Mouse (Mus musculus) MEL (cell line): ENCODE measurements around the gene Syt16. TPM values are rescaled to one million over a fixed set of nuclear protein-coding genes. Genes with fewer than 3 reads are reported as not detected.

Experiments used
- DNase-seq: peaks from one replicate; pipeline ENCODE4 v3.0.0; 2011; ENCODE audit warnings: low read depth, low spot score
- H3K27ac ChIP-seq: 2 replicates; pipeline ENCODE4 v1.5.1; 2012; ENCODE audit warnings: low read depth, mild to moderate bottlenecking, control low read depth, low read length, moderate library complexity; ENCODE audit not compliant: control insufficient read depth
- H3K27me3 ChIP-seq, 2 experiments: fragments of 150-350 bp in 1 of 2; sonication (generic) in 1 of 2; 2 replicates each; pipeline ENCODE4 v1.6.1; 2012; ENCODE audit warnings: low read length in 2 of 2, mild to moderate bottlenecking in 2 of 2, improper control_type of control experiment in 1 of 2, moderate library complexity in 1 of 2; ENCODE audit not compliant: insufficient read depth in 2 of 2, control insufficient read depth in 1 of 2
- H3K36me3 ChIP-seq, 2 experiments: 2 replicates each; pipeline ENCODE4 v1.6.1; 2012 to 2014; ENCODE audit warnings: low read length in 2 of 2, improper control_type of control experiment in 1 of 2, inconsistent platforms in 1 of 2, mild to moderate bottlenecking in 1 of 2; ENCODE audit not compliant: insufficient read depth in 2 of 2, control insufficient read depth in 1 of 2
- H3K4me1 ChIP-seq, 2 experiments: fragments of 150-350 bp in 1 of 2; sonication (generic) in 1 of 2; 2 replicates each; pipeline ENCODE4 v1.6.1; 2012; ENCODE audit warnings: low read length in 2 of 2, improper control_type of control experiment in 1 of 2, mild to moderate bottlenecking in 1 of 2; ENCODE audit not compliant: insufficient read depth in 2 of 2, control insufficient read depth in 1 of 2
- H3K4me3 ChIP-seq, 2 experiments: fragments of 150-350 bp in 1 of 2; sonication (generic) in 1 of 2; 2 replicates each; pipeline ENCODE4 v1.5.1; 2012; ENCODE audit warnings: low read depth in 2 of 2, low read length in 2 of 2, mild to moderate bottlenecking in 2 of 2, moderate library complexity in 2 of 2, control low read depth in 1 of 2, improper control_type of control experiment in 1 of 2; ENCODE audit not compliant: control insufficient read depth in 1 of 2, insufficient read depth in 1 of 2
- H3K79me2 ChIP-seq: 2 replicates; pipeline ENCODE4 v1.6.1; 2012; ENCODE audit warnings: mild to moderate bottlenecking, low read length, moderate library complexity; ENCODE audit not compliant: control insufficient read depth, poor library complexity, insufficient read depth
- H3K9ac ChIP-seq: 2 replicates; pipeline ENCODE4 v1.6.1; 2012; ENCODE audit warnings: low read depth, mild to moderate bottlenecking, control low read depth, low read length, moderate library complexity; ENCODE audit not compliant: control insufficient read depth, poor library complexity, severe bottlenecking
- H3K9me3 ChIP-seq: fragments of 150-350 bp; sonication (generic); replicated peaks from 2 replicates; pipeline ENCODE4 v1.6.1; 2012; ENCODE audit warnings: mild to moderate bottlenecking, low read length, improper control_type of control experiment, moderate library complexity; ENCODE audit not compliant: insufficient read depth
- BHLHE40 ChIP-seq: IDR thresholded peaks from 2 replicates; pipeline ENCODE4 v1.6.1; 2012; ENCODE audit warnings: low read depth, mild to moderate bottlenecking, inconsistent platforms, low read length, improper control_type of control experiment, borderline replicate concordance
- ELF1 ChIP-seq: IDR thresholded peaks from 2 replicates; pipeline ENCODE4 v1.6.1; 2014; ENCODE audit warnings: low read depth, mild to moderate bottlenecking, inconsistent platforms, low read length, improper control_type of control experiment, moderate library complexity
- ETS1 ChIP-seq: IDR thresholded peaks from 2 replicates; pipeline ENCODE4 v1.6.1; 2012; ENCODE audit warnings: low read depth, mild to moderate bottlenecking, inconsistent platforms, low read length, improper control_type of control experiment, moderate library complexity
- JUND ChIP-seq: IDR thresholded peaks from 2 replicates; pipeline ENCODE4 v1.6.1; 2011; ENCODE audit warnings: low read depth, mild to moderate bottlenecking, improper control_type of control experiment, low read length
- MAX ChIP-seq: IDR thresholded peaks from 2 replicates; pipeline ENCODE4 v1.6.1; 2011; ENCODE audit warnings: low read length, improper control_type of control experiment
- MAZ ChIP-seq: IDR thresholded peaks from 2 replicates; pipeline ENCODE4 v1.6.1; 2012; ENCODE audit warnings: low read depth, mild to moderate bottlenecking, inconsistent platforms, low read length, improper control_type of control experiment
- MXI1 ChIP-seq: IDR thresholded peaks from 2 replicates; pipeline ENCODE4 v1.6.1; 2011; ENCODE audit warnings: mild to moderate bottlenecking, low read depth, low read length, improper control_type of control experiment
- MYB ChIP-seq: IDR thresholded peaks from 2 replicates; pipeline ENCODE4 v1.6.1; 2011; ENCODE audit warnings: mild to moderate bottlenecking, low read depth, low read length, improper control_type of control experiment
- NELFE ChIP-seq: IDR thresholded peaks from 2 replicates; pipeline ENCODE4 v1.6.1; 2011; ENCODE audit warnings: low read depth, low read length, improper control_type of control experiment
- NRF1 ChIP-seq: IDR thresholded peaks from 2 replicates; pipeline ENCODE4 v1.6.1; 2014; ENCODE audit warnings: low read depth, mild to moderate bottlenecking, inconsistent platforms, low read length, improper control_type of control experiment, moderate library complexity; ENCODE audit not compliant: poor library complexity, insufficient read depth, severe bottlenecking
- POLR2AphosphoS2 ChIP-seq: IDR thresholded peaks from 2 replicates; pipeline ENCODE4 v1.6.1; 2011; ENCODE audit warnings: low read length, improper control_type of control experiment
- POLR2AphosphoS5 ChIP-seq: IDR thresholded peaks from 2 replicates; pipeline ENCODE4 v1.6.1; 2012; ENCODE audit warnings: low read depth, borderline replicate concordance, mild to moderate bottlenecking, inconsistent platforms, low read length, moderate library complexity, mixed read lengths
- RAD21 ChIP-seq: IDR thresholded peaks from 2 replicates; pipeline ENCODE4 v1.6.1; 2011; ENCODE audit warnings: mild to moderate bottlenecking, low read depth, low read length, improper control_type of control experiment
- TAL1 ChIP-seq: IDR thresholded peaks from 2 replicates; pipeline ENCODE4 v1.6.1; 2012; ENCODE audit warnings: mild to moderate bottlenecking, inconsistent platforms, low read length, moderate library complexity, mixed read lengths
- UBTF ChIP-seq: IDR thresholded peaks from 2 replicates; pipeline ENCODE4 v1.6.1; 2012; ENCODE audit warnings: low read depth, mild to moderate bottlenecking, inconsistent platforms, low read length, improper control_type of control experiment, moderate library complexity, borderline replicate concordance; ENCODE audit not compliant: insufficient read depth
- USF1 ChIP-seq: IDR thresholded peaks from 2 replicates; pipeline ENCODE4 v1.6.1; 2014; ENCODE audit warnings: low read depth, mild to moderate bottlenecking, inconsistent platforms, low read length, improper control_type of control experiment, moderate library complexity
- USF2 ChIP-seq, 2 experiments: IDR thresholded peaks; 2 replicates each; pipeline ENCODE4 v1.6.1; 2011 to 2012; ENCODE audit warnings: improper control_type of control experiment in 2 of 2, low read length in 2 of 2, borderline replicate concordance in 1 of 2, inconsistent platforms in 1 of 2, low read depth in 1 of 2, mild to moderate bottlenecking in 1 of 2; ENCODE audit not compliant: insufficient read depth in 1 of 2
- ZKSCAN1 ChIP-seq: IDR thresholded peaks from 2 replicates; pipeline ENCODE4 v1.6.1; 2012; ENCODE audit warnings: low read depth, mild to moderate bottlenecking, inconsistent platforms, low read length, improper control_type of control experiment, moderate library complexity
- polyA plus RNA-seq, 2 experiments: library from polyadenylated mRNA; stranded (reverse) in 1 of 2; unstranded in 1 of 2; fragments of >175 nt in 1 of 2; fragments of >200 nt in 1 of 2; gene quantifications; 2 replicates each; pipeline versions ENCODE4 v1.2.1 to v1.2.4; 2012; ENCODE audit warnings: low replicate concordance in 2 of 2, low read depth in 1 of 2; ENCODE audit not compliant: insufficient read length in 2 of 2, insufficient read depth in 1 of 2, missing spikeins in 1 of 2
- total RNA-seq: library from RNA; depleted of rRNA; stranded (reverse); fragments of 300-350 nt; gene quantifications from 2 replicates; pipeline ENCODE4 v1.2.3, GENCODE M21; 2012

The Syt16 gene
- total and polyA plus RNA-seq, 3 experiments: 0.07 TPM; not detected in 2

- H3K9me3 ChIP-seq: no peaks in the 10 kb centered on the region
These were observed 18.0 kb downstream of the Syt16 start for GRCm38 (mm10) chr12:74015491-74015890.

GRCm38 (mm10) chr12:74023260-74023659, 25.8 kb downstream of the Syt16 start:
- H3K36me3 ChIP-seq: no peaks in the 10 kb centered on the region
- TF ChIP-seq JUND (no peak), MYB (no peak), NELFE (no peak), USF1 (no peak), ETS1 (no peak), BHLHE40 (no peak), TAL1 (no peak)
- no peak for DNase-seq
- H3K9ac ChIP-seq: no peak overlapping the region
- no peaks in the 10 kb centered on the region for H3K9me3 ChIP-seq
- H3K79me2 ChIP-seq: no peaks in the 10 kb centered on the region
- H3K4me1 ChIP-seq: no peaks in the 10 kb centered on the region
- no peak overlapping the region for H3K4me3 ChIP-seq
- no peak overlapping the region for H3K27ac ChIP-seq
- no peaks in the 10 kb centered on the region for H3K27me3 ChIP-seq

More at GRCm38 (mm10) chr12:74015491-74015890, 18.0 kb downstream of the Syt16 start:
- Histone ChIP-seq H3K4me3 (no peak overlapping the region), H3K9ac (no peak overlapping the region), H3K27ac (no peak overlapping the region), H3K79me2 (no peaks in the 10 kb centered on the region), H3K4me1 (no peaks in the 10 kb centered on the region), H3K27me3 (no peaks in the 10 kb centered on the region; a peak in 1 of 4 replicates), H3K36me3 (no peaks in the 10 kb centered on the region)
- no peak for DNase-seq
- TF ChIP-seq MAX: no peak
- no peak for TF ChIP-seq NRF1
- no peak for TF ChIP-seq ELF1
- no peak for TF ChIP-seq UBTF
- no peak for TF ChIP-seq MXI1
- TF ChIP-seq USF2 (IDR thresholded peaks at IDR 0.05; ENCODE audit: borderline replicate concordance in 1 of 2, insufficient read depth in 1 of 2, low read depth in 1 of 2, low read length in 2 of 2): no peak
- TF ChIP-seq POLR2AphosphoS5: no peak

GRCm38 (mm10) chr12:74024912-74025311, 27.5 kb downstream of the Syt16 start:
- Histone ChIP-seq H3K9me3 (no peaks in the 10 kb centered on the region), H3K79me2 (no peaks in the 10 kb centered on the region), H3K9ac (no peak overlapping the region), H3K27me3 (no peaks in the 10 kb centered on the region), H3K27ac (no peak overlapping the region), H3K4me1 (no peaks in the 10 kb centered on the region), H3K4me3 (no peak overlapping the region), H3K36me3 (no peaks in the 10 kb centered on the region)
- TF ChIP-seq MAZ (no peak), NRF1 (no peak), POLR2AphosphoS2 (no peak), ZKSCAN1 (no peak), UBTF (no peak), RAD21 (no peak)
- no peak for DNase-seq
